Mouse (Mus musculus): Measurements from ENCODE around the gene Chst14. TPM values are rescaled to one million over a fixed set of nuclear protein-coding genes. Genes with fewer than 3 reads are reported as not detected.
A peak's percentile ranks its signal among the peaks of the same experiment; 100 is the strongest.

The Chst14 gene
- polyA plus RNA-seq, 1 experiment = 2.3 TPM

GRCm38 (mm10) chr2:118976941-118977340 lies 50.6 kb downstream of the Chst14 start:
- H3K4me1 ChIP-seq (ENCODE audit: control insufficient read depth, insufficient read depth, low read length) = peaks cover 1% of the 10 kb centered on the region; the same call in 1 of the 2 replicates
- TF ChIP-seq CTCF (IDR thresholded peaks at IDR 0.05; ENCODE audit: control insufficient read depth, insufficient read depth, low read length) (no peak), POLR2A (IDR thresholded peaks at IDR 0.05; ENCODE audit: borderline replicate concordance, control insufficient read depth, low read depth, low read length) (no peak)
- H3K27ac ChIP-seq (ENCODE audit: control insufficient read depth, insufficient read depth, low read depth, low read length, poor library complexity) = no peak overlapping the region
- WGBS = 20% methylated on average over 5 of the region's 5 CpGs
- no peak overlapping the region for H3K4me3 ChIP-seq (replicated peaks; ENCODE audit: control insufficient read depth, low read depth, low read length)

- WGBS = 37% methylated on average over 6 of the region's 6 CpGs
- Histone ChIP-seq H3K4me1 (ENCODE audit: control insufficient read depth, insufficient read depth, low read length) (no peaks in the 10 kb centered on the region; the same call in 1 of the 2 replicates), H3K4me3 (replicated peaks; ENCODE audit: control insufficient read depth, low read depth, low read length) (no peak overlapping the region), H3K27ac (ENCODE audit: control insufficient read depth, insufficient read depth, low read depth, low read length, poor library complexity) (no peak overlapping the region)
- TF ChIP-seq POLR2A (IDR thresholded peaks at IDR 0.05; ENCODE audit: borderline replicate concordance, control insufficient read depth, low read depth, low read length) = no peak
- peak; percentile 6; the same call in 1 of the 2 replicates for TF ChIP-seq CTCF (IDR thresholded peaks at IDR 0.05; ENCODE audit: control insufficient read depth, insufficient read depth, low read length)
These were observed 51.8 kb downstream of the Chst14 start for GRCm38 (mm10) chr2:118978064-118978463.

Other genes starting within 250 kb of the Chst14 start
- 0.92 TPM in 1 of 2 replicates, not detected in the other for gene Ankrd63, start 222.5 kb upstream of the Chst14 start, polyA plus RNA-seq (2011; ENCODE audit: insufficient read depth, insufficient read length, low replicate concordance, missing spikeins)
- 33.7 and 84.6 TPM in 2 replicates for gene Plcb2, start 198.1 kb upstream of the Chst14 start, polyA plus RNA-seq (2011; ENCODE audit: insufficient read depth, insufficient read length, low replicate concordance, missing spikeins)
- 16.0 and 28.5 TPM in 2 replicates for gene Inafm2, start 180.7 kb upstream of the Chst14 start, polyA plus RNA-seq (2011; ENCODE audit: insufficient read depth, insufficient read length, low replicate concordance, missing spikeins)
- gene Ccdc9b, start 163.8 kb upstream of the Chst14 start, polyA plus RNA-seq (2011; ENCODE audit: insufficient read depth, insufficient read length, low replicate concordance, missing spikeins) = 2.2 and 3.5 TPM in 2 replicates
- gene Phgr1, start 153.7 kb upstream of the Chst14 start, polyA plus RNA-seq (2011; ENCODE audit: insufficient read depth, insufficient read length, low replicate concordance, missing spikeins) = not detected in 2 replicates
- gene Disp2, start 146.8 kb upstream of the Chst14 start, polyA plus RNA-seq (2011; ENCODE audit: insufficient read depth, insufficient read length, low replicate concordance, missing spikeins) = not detected in 2 replicates
- 101 and 133 TPM in 2 replicates for gene Knstrn, start 112.5 kb upstream of the Chst14 start, polyA plus RNA-seq (2011; ENCODE audit: insufficient read depth, insufficient read length, low replicate concordance, missing spikeins)
- 16.0 and 19.9 TPM in 2 replicates for gene Ivd, start 64.5 kb upstream of the Chst14 start, polyA plus RNA-seq (2011; ENCODE audit: insufficient read depth, insufficient read length, low replicate concordance, missing spikeins)
- 6.6 and 8.7 TPM in 2 replicates for gene Bahd1, start 26.1 kb upstream of the Chst14 start, polyA plus RNA-seq (2011; ENCODE audit: insufficient read depth, insufficient read length, low replicate concordance, missing spikeins)
- 6.2 and 9.7 TPM in 2 replicates for gene Ccdc32, start 102.9 kb downstream of the Chst14 start, polyA plus RNA-seq (2011; ENCODE audit: insufficient read depth, insufficient read length, low replicate concordance, missing spikeins)
- 1.5 and 2.4 TPM in 2 replicates for gene Rpusd2, start 108.3 kb downstream of the Chst14 start, polyA plus RNA-seq (2011; ENCODE audit: insufficient read depth, insufficient read length, low replicate concordance, missing spikeins)
- 14.8 and 21.4 TPM in 2 replicates for gene Knl1, start 120.6 kb downstream of the Chst14 start, polyA plus RNA-seq (2011; ENCODE audit: insufficient read depth, insufficient read length, low replicate concordance, missing spikeins)
- 25.6 and 32.4 TPM in 2 replicates for gene Rad51, start 186.3 kb downstream of the Chst14 start, polyA plus RNA-seq (2011; ENCODE audit: insufficient read depth, insufficient read length, low replicate concordance, missing spikeins)
- 25.4 and 36.2 TPM in 2 replicates for gene Rmdn3, start 230.5 kb downstream of the Chst14 start, polyA plus RNA-seq (2011; ENCODE audit: insufficient read depth, insufficient read length, low replicate concordance, missing spikeins)
- gene Gchfr, start 241.3 kb downstream of the Chst14 start, polyA plus RNA-seq (2011; ENCODE audit: insufficient read depth, insufficient read length, low replicate concordance, missing spikeins) = 4.0 TPM in 1 of 2 replicates, not detected in the other
- gene Gm14137, start 248.0 kb downstream of the Chst14 start, polyA plus RNA-seq (2011; ENCODE audit: insufficient read depth, insufficient read length, low replicate concordance, missing spikeins) = not detected in 2 replicates

Data from bone marrow, adult 2 months (tissue).